Mouse (Mus musculus): Measurements from ENCODE around the gene Pde4d. TPM values are rescaled to one million over a fixed set of nuclear protein-coding genes. Genes with fewer than 3 reads are reported as not detected.

Gene Pde4d
- polyA plus RNA-seq, 1 experiment: 56.2 TPM

- Histone ChIP-seq H3K4me1 (ENCODE audit: control insufficient read depth, insufficient read depth, insufficient read length, low read length) (no peaks in the 10 kb centered on the region), H3K27ac (replicated peaks; ENCODE audit: low read depth, low read length) (no peak overlapping the region), H3K4me3 (ENCODE audit: insufficient read depth, low read depth, low read length) (no peak overlapping the region)
These were observed 1119.1 kb downstream of the Pde4d start for GRCm38 (mm10) chr13:109568638-109569468.

- H3K27ac ChIP-seq (replicated peaks; ENCODE audit: low read depth, low read length): no peak overlapping the region
- no peaks in the 10 kb centered on the region for H3K4me1 ChIP-seq (ENCODE audit: control insufficient read depth, insufficient read depth, insufficient read length, low read length)
- no peak overlapping the region for H3K4me3 ChIP-seq (ENCODE audit: insufficient read depth, low read depth, low read length)
These were observed 1119.7 kb downstream of the Pde4d start for GRCm38 (mm10) chr13:109569491-109569890.

DNA sequence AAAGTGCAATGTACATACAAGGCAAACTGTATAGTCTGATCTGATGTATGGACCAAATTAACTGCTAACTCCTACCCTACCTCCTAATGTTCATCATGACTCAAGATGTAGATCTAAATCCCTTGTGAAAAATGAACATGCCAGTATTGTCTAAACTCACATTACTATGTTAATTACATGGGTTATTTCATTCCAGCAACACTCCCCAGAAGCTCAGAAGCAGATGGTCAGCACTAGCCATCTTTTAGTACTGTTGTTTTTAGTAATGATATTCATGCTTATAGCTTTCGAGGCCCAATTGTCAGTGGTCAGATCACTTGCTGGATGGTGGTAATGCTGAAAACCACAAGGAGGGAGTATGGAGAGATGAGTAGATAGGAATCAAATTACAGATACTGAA lies 1127.0 kb downstream of the Pde4d start:
- Histone ChIP-seq H3K4me1 (ENCODE audit: control insufficient read depth, insufficient read depth, insufficient read length, low read length) (no peaks in the 10 kb centered on the region), H3K4me3 (ENCODE audit: insufficient read depth, low read depth, low read length) (no peak overlapping the region), H3K27ac (replicated peaks; ENCODE audit: low read depth, low read length) (no peak overlapping the region)

DNA sequence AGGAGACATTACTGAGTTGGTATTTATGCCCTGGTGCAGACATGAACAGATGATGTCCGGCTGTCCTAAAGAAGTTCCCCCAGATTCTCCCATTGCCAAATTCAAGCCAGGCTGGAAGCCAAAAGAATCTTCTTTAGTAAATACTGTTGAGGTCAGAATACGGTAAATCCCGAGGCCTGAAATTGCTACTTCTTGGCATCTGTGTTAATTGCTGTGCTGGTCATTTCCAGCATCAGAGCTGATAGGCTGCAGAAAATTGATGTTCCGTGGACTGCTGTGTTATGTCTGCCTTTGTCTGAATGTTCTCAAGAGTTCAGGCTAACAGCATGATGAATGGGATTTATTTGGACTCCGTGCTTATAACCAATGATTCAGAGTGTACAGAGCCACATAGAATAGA lies 1127.7 kb downstream of the Pde4d start:
- no peak overlapping the region for H3K27ac ChIP-seq (replicated peaks; ENCODE audit: low read depth, low read length)
- H3K4me3 ChIP-seq (ENCODE audit: insufficient read depth, low read depth, low read length): no peak overlapping the region
- H3K4me1 ChIP-seq (ENCODE audit: control insufficient read depth, insufficient read depth, insufficient read length, low read length): no peaks in the 10 kb centered on the region

DNA sequence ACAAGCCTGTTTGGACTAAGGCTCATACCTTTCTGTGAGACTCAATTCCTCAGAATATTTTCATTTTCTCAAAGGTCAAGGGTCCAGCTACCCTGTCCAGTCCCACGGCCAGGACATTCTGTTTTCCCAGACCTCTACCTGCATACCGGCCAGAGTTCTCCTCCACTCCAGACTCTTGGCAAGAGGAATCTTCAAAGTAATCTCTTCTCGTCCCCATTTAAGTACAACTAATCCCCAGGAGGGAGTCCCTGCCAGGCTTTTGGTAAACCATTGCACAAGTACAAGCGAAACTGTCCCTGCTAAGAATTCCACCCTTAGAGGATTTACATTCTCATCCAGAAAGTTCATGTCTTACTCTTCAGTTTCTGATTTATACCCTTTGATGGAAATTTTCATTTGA lies 1128.2 kb downstream of the Pde4d start:
- H3K4me3 ChIP-seq (ENCODE audit: insufficient read depth, low read depth, low read length): no peak overlapping the region
- no peak overlapping the region for H3K27ac ChIP-seq (replicated peaks; ENCODE audit: low read depth, low read length)
- no peaks in the 10 kb centered on the region for H3K4me1 ChIP-seq (ENCODE audit: control insufficient read depth, insufficient read depth, insufficient read length, low read length)

DNA sequence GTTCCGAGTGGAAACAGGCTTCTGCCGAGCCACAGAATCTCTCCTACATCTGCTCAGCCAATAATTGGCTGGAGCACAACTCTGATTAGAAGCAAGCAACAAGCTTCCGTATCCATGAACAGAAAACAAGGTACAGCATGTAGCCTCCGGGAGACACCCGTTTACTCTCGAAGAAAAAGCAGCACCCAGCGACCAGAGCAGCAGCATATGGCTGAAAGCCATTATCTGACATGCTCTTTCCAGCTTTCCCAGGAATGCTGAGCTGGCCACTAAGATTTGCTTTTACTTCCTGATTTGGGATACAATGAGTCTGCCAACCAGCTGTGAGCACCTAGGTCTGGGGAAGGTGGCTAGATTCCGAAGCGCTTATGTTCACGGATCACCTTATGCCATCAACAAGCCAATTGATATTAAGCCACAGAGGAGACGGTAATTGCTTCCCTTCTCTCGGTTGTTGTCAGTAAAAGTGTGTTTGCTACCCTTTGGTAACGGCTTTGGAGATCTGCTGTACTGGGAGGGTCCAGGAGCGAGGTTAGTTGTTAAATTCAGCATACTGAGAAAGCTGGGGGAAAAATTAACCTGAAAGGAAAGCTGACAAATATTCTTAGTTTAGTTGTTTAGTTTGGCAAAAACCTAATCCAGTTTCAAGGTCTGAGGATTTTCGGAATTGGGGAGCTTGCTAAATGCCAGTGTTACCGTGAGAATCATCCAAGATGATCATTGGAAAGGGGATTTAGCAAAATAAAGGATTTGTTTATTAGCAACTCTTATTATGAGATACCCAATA lies 1131.7 kb downstream of the Pde4d start:
- Histone ChIP-seq H3K27ac (replicated peaks; ENCODE audit: low read depth, low read length) (no peak overlapping the region), H3K4me1 (ENCODE audit: control insufficient read depth, insufficient read depth, insufficient read length, low read length) (no peaks in the 10 kb centered on the region), H3K4me3 (ENCODE audit: insufficient read depth, low read depth, low read length) (no peak overlapping the region)

- H3K27ac ChIP-seq (replicated peaks; ENCODE audit: low read depth, low read length): no peak overlapping the region
- no peak overlapping the region for H3K4me3 ChIP-seq (ENCODE audit: insufficient read depth, low read depth, low read length)
- peaks cover 2% of the 10 kb centered on the region for H3K4me1 ChIP-seq (ENCODE audit: control insufficient read depth, insufficient read depth, insufficient read length, low read length)
These were observed 1140.3 kb downstream of the Pde4d start for GRCm38 (mm10) chr13:109590048-109590447.

DNA sequence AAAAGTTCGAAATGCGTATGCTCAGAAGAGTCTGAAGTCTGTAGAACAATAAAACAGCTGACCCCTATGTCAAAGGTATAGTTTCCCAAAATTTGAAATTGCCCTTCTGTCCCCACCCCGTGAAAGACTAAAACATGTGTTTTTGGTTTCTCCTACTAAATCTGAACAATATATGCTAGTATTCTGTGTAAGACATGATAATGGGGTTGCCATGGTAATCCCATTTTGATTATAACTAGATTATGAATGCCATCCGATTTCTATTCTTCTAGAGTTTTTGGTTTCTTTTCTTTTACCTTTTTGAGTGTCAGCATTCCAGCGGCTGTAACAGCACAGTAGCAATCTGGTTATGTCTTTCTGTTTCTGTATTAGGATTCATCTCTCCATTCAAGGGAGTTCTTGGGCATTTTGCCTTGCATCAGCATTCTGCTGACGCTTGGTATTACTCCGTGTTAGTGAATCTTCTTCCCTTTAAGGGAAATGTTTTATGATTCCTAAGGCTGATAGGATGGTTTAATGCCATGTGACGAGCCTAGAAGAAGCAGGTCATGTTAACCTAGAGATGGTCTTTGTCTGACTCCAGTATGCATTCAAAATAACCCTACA lies 1142.5 kb downstream of the Pde4d start:
- no peak overlapping the region for H3K27ac ChIP-seq (replicated peaks; ENCODE audit: low read depth, low read length)
- H3K4me3 ChIP-seq (ENCODE audit: insufficient read depth, low read depth, low read length): no peak overlapping the region
- peaks cover 2% of the 10 kb centered on the region for H3K4me1 ChIP-seq (ENCODE audit: control insufficient read depth, insufficient read depth, insufficient read length, low read length)

- Histone ChIP-seq H3K4me3 (ENCODE audit: insufficient read depth, low read depth, low read length) (no peak overlapping the region), H3K27ac (replicated peaks; ENCODE audit: low read depth, low read length) (no peak overlapping the region), H3K4me1 (ENCODE audit: control insufficient read depth, insufficient read depth, insufficient read length, low read length) (peaks cover 2% of the 10 kb centered on the region)
These were observed 1150.0 kb downstream of the Pde4d start for GRCm38 (mm10) chr13:109599711-109600110.

GRCm38 (mm10) chr13:109604017-109604416 lies 1154.3 kb downstream of the Pde4d start:
- no peak overlapping the region for H3K27ac ChIP-seq (replicated peaks; ENCODE audit: low read depth, low read length)
- H3K4me1 ChIP-seq (ENCODE audit: control insufficient read depth, insufficient read depth, insufficient read length, low read length): peaks cover 2% of the 10 kb centered on the region
- no peak overlapping the region for H3K4me3 ChIP-seq (ENCODE audit: insufficient read depth, low read depth, low read length)

- Histone ChIP-seq H3K27ac (replicated peaks; ENCODE audit: low read depth, low read length) (no peak overlapping the region), H3K4me3 (ENCODE audit: insufficient read depth, low read depth, low read length) (no peak overlapping the region)
These were observed 1155.4 kb downstream of the Pde4d start for GRCm38 (mm10) chr13:109605140-109605539.

DNA sequence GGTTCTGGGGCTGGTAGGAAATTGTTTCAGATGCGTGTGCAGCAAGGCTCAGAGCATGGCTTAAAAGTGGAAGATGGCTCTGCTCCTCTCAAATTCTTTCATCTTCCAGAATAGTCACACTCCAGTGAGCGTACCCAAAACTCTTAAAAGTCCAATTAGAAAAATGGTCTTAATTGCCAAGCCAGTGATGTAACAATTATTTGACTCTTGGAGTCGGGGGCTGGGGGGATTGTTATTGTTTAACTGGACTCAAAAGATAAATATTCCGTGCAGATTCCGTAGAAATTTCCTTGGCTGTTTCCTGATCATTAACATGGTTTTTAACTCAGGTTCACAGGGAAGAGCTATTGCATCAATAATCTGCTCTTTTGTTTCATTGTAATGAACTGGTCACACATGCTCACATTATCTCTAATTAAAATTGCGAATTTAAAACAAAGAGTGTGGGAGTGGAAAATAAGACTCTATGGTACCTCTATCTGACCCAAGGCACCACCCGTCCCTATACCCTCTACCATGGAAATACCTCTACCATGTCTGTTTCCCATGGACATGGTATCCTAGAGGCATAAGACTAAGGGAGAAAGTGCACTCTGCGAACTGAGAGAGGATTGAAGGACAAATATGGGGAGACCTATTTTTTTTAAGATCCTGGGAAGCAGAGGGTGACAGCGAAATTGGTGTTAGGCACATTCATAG lies 1159.5 kb downstream of the Pde4d start:
- no peak overlapping the region for H3K4me3 ChIP-seq (ENCODE audit: insufficient read depth, low read depth, low read length)
- H3K4me1 ChIP-seq (ENCODE audit: control insufficient read depth, insufficient read depth, insufficient read length, low read length): no peaks in the 10 kb centered on the region
- H3K27ac ChIP-seq (replicated peaks; ENCODE audit: low read depth, low read length): no peak overlapping the region

More at GRCm38 (mm10) chr13:109605140-109605539, 1155.4 kb downstream of the Pde4d start:
- H3K4me1 ChIP-seq (ENCODE audit: control insufficient read depth, insufficient read depth, insufficient read length, low read length): no peaks in the 10 kb centered on the region

DNA sequence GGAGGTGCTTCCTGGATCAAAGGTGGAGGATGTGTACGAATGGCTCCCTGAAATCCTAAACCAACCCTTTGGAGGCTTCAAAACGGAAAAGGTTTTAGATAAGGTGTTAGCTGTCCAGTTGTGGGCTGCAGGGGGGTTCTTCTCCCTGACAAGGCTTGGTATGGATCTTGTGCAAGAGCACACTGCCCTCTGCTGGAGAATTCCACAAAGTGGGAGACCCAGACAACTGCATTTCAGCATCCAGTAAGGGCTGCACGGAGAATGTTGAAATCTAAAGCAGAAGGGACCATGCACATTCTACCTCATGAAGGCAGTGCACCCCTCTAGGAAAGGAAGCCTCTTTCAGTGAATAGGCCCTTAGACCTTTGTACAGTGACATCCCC lies 1160.0 kb downstream of the Pde4d start:
- H3K4me1 ChIP-seq (ENCODE audit: control insufficient read depth, insufficient read depth, insufficient read length, low read length): no peaks in the 10 kb centered on the region
- no peak overlapping the region for H3K4me3 ChIP-seq (ENCODE audit: insufficient read depth, low read depth, low read length)
- H3K27ac ChIP-seq (replicated peaks; ENCODE audit: low read depth, low read length): no peak overlapping the region

DNA sequence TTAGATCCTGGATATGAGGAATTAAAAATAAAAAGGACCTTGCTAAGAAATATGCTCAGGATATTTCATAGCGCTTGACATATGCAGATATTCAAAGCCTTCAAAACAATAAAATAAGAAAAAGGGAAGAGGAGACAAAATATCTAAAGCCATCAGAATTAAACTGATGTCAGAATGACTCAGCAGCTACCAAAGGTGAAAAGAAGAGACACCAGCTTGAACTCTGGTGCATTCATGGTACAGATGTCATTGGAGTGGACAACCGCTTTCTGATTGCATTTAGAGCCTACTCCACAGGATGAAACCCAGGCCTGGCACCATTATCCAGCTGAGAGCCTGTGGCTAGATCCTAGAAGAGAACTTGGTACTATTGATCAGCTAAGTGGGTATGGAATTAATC lies 1161.0 kb downstream of the Pde4d start:
- no peaks in the 10 kb centered on the region for H3K4me1 ChIP-seq (ENCODE audit: control insufficient read depth, insufficient read depth, insufficient read length, low read length)
- H3K4me3 ChIP-seq (ENCODE audit: insufficient read depth, low read depth, low read length): no peak overlapping the region
- no peak overlapping the region for H3K27ac ChIP-seq (replicated peaks; ENCODE audit: low read depth, low read length)

GRCm38 (mm10) chr13:109615213-109615784 lies 1165.6 kb downstream of the Pde4d start:
- no peak overlapping the region for H3K4me3 ChIP-seq (ENCODE audit: insufficient read depth, low read depth, low read length)
- H3K4me1 ChIP-seq (ENCODE audit: control insufficient read depth, insufficient read depth, insufficient read length, low read length): no peaks in the 10 kb centered on the region
- H3K27ac ChIP-seq (replicated peaks; ENCODE audit: low read depth, low read length): no peak overlapping the region

Data from brown adipose tissue, adult 24 weeks (tissue).